Mouse (Mus musculus) olfactory bulb, adult 2 months (tissue): ENCODE results near the gene Rfxap. TPM values are rescaled to one million over a fixed set of nuclear protein-coding genes. Genes with fewer than 3 reads are reported as not detected.

Source experiments
- H3K27ac ChIP-seq: fragments of 200-500 bp; 2 replicates; pipeline ENCODE4 v1.5.1; 2012; ENCODE audit warnings: low read depth, low read length; ENCODE audit not compliant: insufficient read depth
- H3K4me1 ChIP-seq: fragments of 200-500 bp; 2 replicates; pipeline ENCODE4 v1.6.1; 2012; ENCODE audit warnings: low read length; ENCODE audit not compliant: control insufficient read depth, insufficient read depth
- H3K4me3 ChIP-seq: fragments of 200-500 bp; 2 replicates; pipeline ENCODE4 v1.5.1; 2012; ENCODE audit warnings: mild to moderate bottlenecking, low read depth, low read length, moderate library complexity; ENCODE audit not compliant: insufficient read depth
- CTCF ChIP-seq: fragments of 200-500 bp; IDR thresholded peaks from 2 replicates; pipeline ENCODE4 v1.5.1; 2012; ENCODE audit warnings: low read depth, mild to moderate bottlenecking, low read length, moderate library complexity; ENCODE audit not compliant: insufficient read depth
- POLR2A ChIP-seq: fragments of 200-500 bp; IDR thresholded peaks from 2 replicates; pipeline ENCODE4 v1.6.1; 2012; ENCODE audit warnings: mild to moderate bottlenecking, low read depth, low read length, moderate library complexity; ENCODE audit not compliant: insufficient read depth
- WGBS: fragments of 180-500 bp; shearing (Covaris S2); methylation state at CpG from one replicate; pipeline ENCODE4 v1.1.7; 2018; 5-methylcytosine and 5-hydroxymethylcytosine counted together
- polyA plus RNA-seq: library from polyadenylated mRNA; stranded (reverse); fragments of >200 nt; gene quantifications from 2 replicates; pipeline ENCODE4 v1.2.4, GENCODE M21; 2012; ENCODE audit warnings: low replicate concordance; ENCODE audit not compliant: missing spikeins, insufficient read depth, insufficient read length

The Rfxap gene
- polyA plus RNA-seq, 1 experiment: not detected

DNA sequence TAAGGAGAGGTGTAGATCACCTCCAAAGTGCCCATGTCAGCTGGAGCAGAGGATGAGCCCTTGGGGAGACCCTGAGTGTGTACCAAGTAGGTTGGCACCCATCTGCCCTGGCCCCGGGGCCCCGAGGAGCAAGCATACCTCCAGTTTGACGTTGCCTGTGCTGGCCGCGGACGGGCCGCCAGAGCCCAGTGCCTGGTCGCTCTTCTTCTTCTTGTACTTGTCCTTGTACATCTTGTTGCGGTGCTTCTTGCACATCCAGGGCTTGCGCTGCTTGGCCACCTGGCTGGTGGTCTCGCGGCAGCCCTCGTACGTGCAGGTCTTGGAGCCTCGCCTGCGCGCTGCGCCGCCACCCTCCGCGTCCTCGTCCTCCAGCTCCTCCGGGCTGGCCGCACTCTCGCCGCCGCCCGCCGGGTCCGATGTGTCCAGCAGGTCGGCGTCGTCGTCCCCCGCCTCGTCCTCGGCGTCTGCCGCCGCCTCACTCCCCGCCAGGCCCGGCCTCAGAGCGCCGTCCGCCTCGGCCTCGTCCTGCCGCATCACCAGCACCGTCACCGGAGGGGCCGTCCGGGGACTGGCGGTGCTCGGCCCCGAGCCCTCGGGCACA lies 430 bp downstream of the Rfxap start:
- WGBS: under 1% methylated on average over 56 of the region's 56 CpGs
- TF ChIP-seq CTCF: no peak
- Histone ChIP-seq H3K4me1 (peaks cover 4% of the 10 kb centered on the region; the same call in 1 of the 2 replicates), H3K27ac (peak overlapping the region; percentile 48), H3K4me3 (peak overlapping the region; percentile 81)

DNA sequence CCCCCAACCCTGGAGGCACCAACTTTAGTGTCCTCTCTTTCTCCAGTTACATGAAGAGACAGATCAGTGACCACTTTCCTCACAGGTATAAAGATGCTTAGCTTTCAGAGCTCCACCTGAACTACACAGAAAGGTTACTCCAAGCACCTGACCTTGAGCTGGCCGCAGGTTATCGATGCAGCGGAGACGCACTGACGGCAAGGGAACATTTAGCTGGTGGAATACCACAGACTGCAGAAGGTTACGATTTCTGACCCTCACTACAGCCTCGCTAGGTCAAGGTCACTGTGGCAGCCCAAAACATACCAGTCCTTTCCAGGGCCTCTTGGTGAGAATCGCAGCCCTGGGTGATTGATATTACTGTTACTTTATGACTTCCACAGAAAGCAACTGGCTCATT lies 3.9 kb downstream of the Rfxap start:
- Histone ChIP-seq H3K4me3 (no peak overlapping the region), H3K4me1 (peaks cover 4% of the 10 kb centered on the region; the same call in 1 of the 2 replicates), H3K27ac (no peak overlapping the region)
- TF ChIP-seq CTCF (no peak), POLR2A (no peak)
- WGBS: 98% methylated on average over 8 of the region's 8 CpGs

DNA sequence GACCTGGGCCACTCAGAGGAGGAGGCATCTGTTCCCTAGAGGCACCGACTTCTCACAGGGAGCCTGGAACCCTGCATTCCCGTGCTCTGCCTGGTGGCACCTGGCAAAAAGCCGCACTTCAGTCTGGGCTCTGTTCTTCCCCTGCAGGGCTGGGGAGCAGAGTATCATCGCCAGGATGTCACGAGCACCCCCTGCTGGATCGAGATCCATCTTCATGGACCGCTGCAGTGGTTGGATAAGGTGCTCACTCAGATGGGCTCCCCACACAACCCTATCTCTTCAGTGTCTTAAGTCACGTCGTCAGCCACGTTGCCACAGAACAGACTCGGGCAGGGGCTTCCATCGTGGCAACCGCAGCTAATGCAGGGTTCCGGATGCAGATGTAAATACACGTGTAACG lies 10.4 kb downstream of the Rfxap start:
- WGBS: 35% methylated on average over 16 of the region's 16 CpGs

DNA sequence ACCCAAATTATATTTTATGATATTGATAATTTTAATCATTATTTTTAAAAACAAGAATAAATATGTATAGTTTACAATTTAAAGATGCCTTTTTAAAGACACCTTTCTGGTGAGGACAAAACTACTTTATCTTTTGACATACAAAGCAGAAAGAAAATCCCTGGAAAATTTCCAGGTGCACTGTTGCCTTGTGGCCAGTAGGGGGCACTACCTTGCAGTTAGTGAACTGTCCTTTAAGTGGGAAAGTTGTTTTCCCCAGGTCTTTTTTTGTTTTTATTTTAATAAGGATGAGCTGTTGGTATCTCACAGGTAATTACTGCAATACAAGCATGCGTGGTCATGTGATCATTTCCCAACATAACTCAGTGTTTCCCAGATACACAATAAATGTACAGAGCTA lies 11.8 kb downstream of the Rfxap start:
- 0 out of 2 replicates have a peak, but pooled peaks cover 4% of the 10 kb centered on the region for H3K4me1 ChIP-seq
- H3K27ac ChIP-seq: no peak overlapping the region
- H3K4me3 ChIP-seq: no peak overlapping the region
- 97% methylated on average over 1 of the region's 1 CpGs for WGBS
- TF ChIP-seq POLR2A (no peak), CTCF (no peak)

More for the DNA sequence above, 10.4 kb downstream of the Rfxap start:
- Histone ChIP-seq H3K27ac (no peak overlapping the region), H3K4me3 (no peak overlapping the region), H3K4me1 (0 out of 2 replicates have a peak, but pooled peaks cover 4% of the 10 kb centered on the region)
- TF ChIP-seq CTCF: peak; percentile 56; the same call in 1 of the 2 replicates
- TF ChIP-seq POLR2A: no peak

DNA sequence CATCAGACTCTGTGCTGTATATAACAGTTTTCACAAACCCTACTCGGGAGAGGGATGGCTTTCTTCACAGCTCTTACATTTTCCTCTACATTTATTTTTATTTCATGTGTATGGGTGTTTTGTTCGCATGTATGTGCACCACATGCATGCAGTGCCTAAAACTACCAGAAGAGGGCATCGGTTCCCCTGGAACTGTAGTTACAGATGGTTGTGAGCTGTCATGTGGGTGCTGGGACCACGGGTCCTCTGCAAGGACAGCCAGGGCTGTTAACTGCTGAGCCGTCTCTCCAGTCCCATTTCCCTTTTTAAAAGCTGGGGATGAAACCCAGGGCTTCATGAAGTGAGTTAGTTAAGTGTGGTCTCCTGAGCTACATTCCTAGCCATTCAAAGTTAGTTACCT lies 12.2 kb downstream of the Rfxap start:
- H3K4me3 ChIP-seq: no peak overlapping the region
- WGBS: 96% methylated on average over 5 of the region's 5 CpGs
- no peak overlapping the region for H3K27ac ChIP-seq
- H3K4me1 ChIP-seq: 0 out of 2 replicates have a peak, but pooled peaks cover 4% of the 10 kb centered on the region
- TF ChIP-seq POLR2A (no peak), CTCF (no peak)

DNA sequence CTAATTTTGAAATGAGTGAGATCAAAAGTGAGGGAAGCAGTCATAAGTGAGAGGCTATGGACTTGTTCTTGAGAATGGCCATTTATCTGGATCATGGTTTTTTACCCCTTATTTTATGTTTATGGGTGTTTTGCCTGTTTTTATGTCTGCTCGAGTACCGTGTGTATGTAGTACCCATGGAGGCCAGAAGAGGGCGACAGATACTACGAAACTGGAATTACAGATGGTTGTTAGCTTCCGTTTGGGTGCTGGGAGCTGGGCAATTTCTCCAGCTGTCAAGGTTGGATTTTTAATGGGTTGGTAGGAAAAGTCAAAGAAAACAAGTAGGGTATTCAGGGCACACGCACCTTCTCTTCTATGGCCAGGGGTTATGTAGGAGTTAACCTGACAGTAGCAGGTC lies 13.8 kb downstream of the Rfxap start:
- Histone ChIP-seq H3K27ac (no peak overlapping the region), H3K4me3 (no peak overlapping the region), H3K4me1 (0 out of 2 replicates have a peak, but pooled peaks cover 4% of the 10 kb centered on the region)
- TF ChIP-seq CTCF (no peak), POLR2A (no peak)
- WGBS: 87% methylated on average over 6 of the region's 6 CpGs

- Histone ChIP-seq H3K4me1 (no peaks in the 10 kb centered on the region), H3K27ac (no peak overlapping the region), H3K4me3 (no peak overlapping the region)
- 76% methylated on average over 10 of the region's 10 CpGs for WGBS
- TF ChIP-seq POLR2A (no peak), CTCF (no peak)
These were observed 15.5 kb downstream of the Rfxap start for GRCm38 (mm10) chr3:54791822-54792677.

GRCm38 (mm10) chr3:54790601-54791000 lies 17.0 kb downstream of the Rfxap start:
- Histone ChIP-seq H3K27ac (no peak overlapping the region), H3K4me3 (no peak overlapping the region), H3K4me1 (no peaks in the 10 kb centered on the region)
- no peak for TF ChIP-seq POLR2A
- TF ChIP-seq CTCF: no peak
- 73% methylated on average over 2 of the region's 2 CpGs for WGBS

DNA sequence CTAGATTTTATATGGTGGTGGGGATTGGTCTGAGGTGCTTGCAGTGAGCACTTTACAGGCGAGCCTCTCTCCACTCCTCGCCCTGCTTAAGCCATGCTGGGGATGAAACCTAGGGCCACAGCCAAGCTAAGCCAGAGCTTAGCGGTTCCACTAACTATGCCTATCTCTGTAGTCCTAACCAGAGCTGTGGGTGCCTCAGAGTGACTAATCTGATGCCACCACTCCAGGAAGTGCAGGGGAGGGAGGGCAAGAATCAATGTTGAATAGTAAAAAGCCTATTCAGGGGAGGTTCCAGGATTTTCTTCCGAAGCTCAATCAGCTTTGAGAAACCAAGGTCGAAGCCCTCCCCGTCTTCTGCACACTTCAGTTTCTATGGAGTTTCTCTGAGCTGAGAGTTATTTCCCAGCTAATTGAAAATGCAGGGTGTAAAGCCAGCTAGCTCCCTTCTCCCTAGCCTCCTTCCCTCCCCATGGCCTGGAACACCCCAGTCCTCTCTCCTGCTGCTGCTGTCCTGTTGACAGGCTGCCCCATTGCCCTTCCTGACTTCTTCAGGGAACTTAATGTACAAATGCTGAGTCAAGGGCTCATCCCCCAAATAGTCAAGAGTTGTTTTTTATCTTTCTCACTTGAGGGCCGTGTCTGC lies 31.5 kb downstream of the Rfxap start:
- 49% methylated on average over 7 of the region's 7 CpGs for WGBS
- Histone ChIP-seq H3K27ac (no peak overlapping the region), H3K4me1 (peaks cover 3% of the 10 kb centered on the region), H3K4me3 (no peak overlapping the region)
- TF ChIP-seq POLR2A (no peak), CTCF (no peak)
